Mouse (Mus musculus): ENCODE data around the gene Tlx2.

Gene Tlx2

DNA sequence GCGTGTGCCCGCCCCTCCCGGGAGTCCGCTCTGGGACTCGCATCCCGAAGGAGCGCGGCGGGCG is at the start of gene Tlx2:
Gene Tlx2, minus strand, starts transcription at position 47 of the 64 bp plus-strand sequence.
- in situ Hi-C loops (cut with MboI) = loop anchor here (10.0 kb wide), 1 partner anchor 65 kb away; no protein-coding TSS in a partner anchor

DNA sequence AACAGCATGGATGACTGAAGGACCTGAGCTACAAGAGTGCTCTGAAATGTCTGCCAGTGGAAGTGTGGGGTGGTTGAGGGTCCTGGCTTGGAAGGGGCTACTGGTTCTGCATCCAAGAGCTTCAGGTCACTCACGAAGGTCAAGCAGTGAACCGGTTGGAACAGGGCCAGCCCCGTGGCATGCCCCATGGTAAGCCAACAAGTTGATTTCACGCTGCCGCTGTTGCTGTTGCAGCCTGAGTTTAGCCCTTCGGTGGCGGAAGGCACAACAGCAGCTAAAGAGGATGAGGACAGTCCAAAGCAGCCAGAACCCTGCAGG is 49.6 kb upstream of the Tlx2 start:
- in situ Hi-C loops (cut with MboI) = loop anchor here (5.0 kb wide), 1 partner anchor 43 kb away; no protein-coding TSS in a partner anchor

DNA sequence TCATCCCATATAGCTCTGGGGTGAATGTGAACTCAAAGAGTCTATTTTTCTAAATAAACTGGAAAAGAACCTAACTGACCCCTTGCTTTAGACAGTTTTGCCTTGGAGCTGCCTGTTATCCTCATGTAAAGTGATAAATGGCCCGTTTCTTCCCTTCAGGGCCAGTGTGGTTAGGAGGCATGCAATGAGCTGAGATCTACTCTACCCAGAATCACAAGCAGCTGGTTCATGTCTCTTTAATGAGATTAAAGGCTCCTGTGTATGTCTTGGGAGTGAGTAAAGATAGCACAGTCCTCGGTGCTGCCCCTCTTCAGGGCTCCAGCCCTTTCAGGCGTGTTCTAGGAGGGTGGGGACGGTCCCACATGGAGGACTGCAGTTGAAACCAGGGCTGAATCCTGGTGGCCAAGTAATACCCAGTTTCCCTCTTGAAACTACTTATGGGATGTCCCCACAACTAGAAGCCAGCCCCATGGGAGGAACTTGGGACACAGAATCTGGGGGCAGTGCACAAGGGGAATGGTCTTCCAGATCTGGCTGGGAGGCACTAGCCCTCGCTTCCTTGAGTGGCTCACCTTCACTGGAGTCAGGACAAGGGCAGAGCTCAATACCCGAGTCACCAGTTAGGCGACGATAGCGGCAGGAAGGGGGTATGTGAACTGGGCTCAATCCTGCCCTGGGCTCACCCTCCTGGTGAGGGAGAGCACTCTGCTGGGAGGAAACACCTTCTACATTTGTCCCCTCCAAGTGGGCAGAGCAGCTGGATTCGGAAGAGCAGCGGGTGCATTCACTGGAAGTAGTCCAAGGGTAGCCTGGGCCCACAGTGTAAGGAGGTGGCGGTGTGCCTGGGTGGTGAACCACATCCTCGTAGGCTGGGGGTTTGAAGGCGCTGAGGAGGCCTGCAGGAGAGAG is 49.0 kb upstream of the Tlx2 start:
- in situ Hi-C loops (cut with MboI) = no loop called here

DNA sequence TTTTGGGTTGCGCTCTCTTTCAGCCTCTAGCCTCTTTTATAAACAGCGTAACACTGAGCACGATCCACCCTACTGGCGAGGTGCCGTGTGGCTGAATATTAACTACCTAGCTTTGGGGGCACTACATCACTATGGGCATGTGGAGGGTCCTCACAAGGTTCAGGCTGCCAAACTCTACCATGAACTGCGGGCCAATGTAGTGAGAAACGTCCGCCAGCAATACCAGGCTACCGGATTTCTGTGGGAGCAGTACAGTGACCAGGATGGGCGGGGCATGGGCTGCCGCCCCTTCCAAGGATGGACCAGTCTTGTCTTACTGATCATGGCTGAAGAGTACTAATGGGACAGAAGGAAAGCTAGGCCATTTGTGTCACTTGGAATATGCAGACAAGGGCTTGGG is 48.3 kb upstream of the Tlx2 start:
- in situ Hi-C loops (cut with MboI) = no loop called here

DNA sequence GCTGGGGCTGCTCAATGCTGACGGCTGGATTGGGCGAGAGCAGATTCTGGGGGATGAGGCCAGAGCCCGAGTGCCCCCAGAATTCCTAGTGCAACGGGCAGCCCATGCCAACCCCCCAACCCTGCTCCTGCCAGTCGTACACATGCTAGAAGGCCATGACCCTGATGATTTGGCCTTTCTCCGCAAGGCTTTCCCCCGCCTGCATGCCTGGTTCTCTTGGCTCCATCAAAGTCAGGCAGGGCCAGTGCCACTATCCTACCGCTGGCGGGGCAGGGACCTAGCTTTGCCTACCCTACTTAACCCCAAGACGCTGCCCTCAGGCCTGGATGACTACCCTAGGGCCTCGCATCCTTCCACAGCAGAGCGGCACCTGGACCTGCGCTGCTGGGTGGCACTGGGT is 47.5 kb upstream of the Tlx2 start:
- in situ Hi-C loops (cut with MboI) = no loop called here

DNA sequence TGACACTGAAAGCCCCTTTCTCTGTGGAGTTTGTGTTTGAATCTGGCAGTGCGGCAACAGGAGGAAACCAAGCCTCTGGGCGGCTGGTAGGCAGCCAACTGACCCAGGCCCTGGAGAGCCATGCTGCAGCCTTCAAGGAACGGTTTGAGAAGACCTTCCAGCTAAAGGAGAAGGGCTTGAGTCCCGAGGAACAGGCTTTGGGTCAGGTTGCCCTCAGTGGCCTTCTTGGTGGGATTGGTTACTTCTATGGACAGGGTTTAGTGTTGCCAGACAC is 47.0 kb upstream of the Tlx2 start:
- in situ Hi-C loops (cut with MboI) = no loop called here

DNA sequence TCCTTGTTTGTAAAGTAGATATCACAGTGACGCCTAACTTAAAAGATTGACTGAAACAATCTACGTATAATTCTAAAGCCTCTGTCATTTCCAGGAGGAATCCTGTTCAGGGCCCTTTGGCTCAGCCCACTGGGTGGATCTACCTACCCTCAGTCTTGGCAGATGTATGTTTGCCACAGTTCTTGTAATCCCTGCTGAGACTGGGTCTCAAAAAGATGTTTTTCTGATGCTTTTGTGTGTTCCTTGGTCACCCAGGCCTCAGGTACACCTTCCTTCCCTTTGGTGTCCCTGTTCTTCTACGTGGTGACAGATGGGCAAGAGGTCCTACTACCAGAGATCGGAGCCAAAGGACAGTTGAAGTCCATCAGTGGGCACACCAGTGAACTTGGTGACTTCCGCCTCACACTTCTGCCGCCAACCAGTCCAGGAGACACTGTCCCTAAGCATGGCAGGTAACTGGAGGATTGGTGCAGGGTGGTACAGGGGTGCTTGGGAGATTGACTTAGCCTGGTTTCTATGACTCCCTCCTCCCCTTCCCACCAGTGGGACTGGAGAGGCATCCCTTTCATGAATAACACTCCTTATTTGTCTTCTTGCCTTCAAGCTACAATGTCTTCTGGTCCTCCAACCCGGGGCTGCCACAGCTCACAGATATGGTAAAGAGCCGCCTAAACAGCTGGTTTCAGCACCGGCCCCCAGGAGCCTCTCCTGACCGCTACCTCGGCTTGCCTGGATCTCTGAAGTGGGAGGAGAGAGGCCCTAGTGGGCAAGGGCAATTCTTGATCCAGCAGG is 46.5 kb upstream of the Tlx2 start:
- in situ Hi-C loops (cut with MboI) = no loop called here

DNA sequence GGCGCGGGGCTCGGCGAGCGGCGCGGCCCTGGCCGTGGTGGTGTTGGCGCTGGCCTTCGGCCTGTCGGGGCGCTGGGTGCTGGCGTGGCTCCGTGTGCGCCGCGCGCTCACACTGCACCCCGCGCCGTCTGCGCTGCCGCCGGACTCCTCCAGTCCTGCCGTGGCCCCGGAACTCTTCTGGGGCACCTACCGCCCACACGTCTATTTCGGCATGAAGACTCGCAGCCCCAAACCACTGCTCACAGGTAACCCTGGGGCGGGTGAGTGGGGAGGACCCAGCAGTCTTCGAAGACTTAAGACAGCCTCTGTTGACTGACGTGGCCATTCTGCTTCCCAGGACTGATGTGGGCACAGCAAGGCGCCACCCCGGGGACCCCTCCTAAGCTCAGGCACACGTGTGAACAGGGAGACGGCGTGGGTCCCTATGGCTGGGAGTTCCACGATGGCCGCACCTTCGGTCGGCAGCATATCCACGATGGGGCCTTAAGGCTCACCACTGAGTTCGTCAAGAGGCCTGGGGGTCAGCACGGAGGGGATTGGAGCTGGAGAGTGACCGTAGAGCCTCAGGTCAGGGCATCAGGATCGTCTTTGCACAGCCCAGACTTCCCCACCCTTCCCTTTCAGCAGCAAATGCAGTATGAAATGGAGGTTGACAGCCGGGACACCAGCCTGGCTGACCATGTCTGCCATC is 45.7 kb upstream of the Tlx2 start:
- in situ Hi-C loops (cut with MboI) = no loop called here

DNA sequence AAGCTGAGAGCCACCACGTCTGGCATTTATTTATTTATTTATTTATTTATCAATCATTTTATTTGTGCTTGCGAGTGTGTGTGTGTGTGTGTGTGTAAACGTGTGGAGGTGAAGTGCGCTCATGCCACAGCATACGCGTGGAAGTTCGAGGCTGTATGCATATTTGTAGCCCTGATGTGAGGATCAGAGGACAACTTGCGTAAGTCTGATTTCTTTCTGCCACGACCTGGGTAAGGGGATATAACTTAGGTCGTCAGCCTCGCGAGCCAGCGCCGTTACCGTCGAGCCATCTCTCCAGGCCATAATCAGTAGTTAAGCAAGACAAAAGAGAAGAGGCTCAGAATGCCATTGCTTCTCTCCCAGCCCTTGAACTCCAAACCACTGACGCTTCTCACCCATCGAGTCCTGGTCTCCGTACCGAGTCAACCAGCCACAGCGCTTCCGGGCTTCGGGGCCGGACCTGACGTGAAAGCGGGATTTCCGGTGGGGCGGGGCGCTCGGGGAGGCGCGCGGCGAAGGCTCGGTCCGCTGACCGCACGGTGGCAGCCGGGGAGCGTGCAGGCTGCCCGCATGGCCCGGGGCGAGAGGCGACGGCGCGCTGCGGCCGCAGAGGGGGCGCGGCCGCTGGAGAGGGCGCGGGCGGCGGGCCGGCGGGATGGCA is 45.0 kb upstream of the Tlx2 start, which contains the start of gene Mogs:
Gene Mogs, plus strand, starts transcription at position 486 of the 661 bp plus-strand sequence.
- in situ Hi-C loops (cut with MboI) = no loop called here

DNA sequence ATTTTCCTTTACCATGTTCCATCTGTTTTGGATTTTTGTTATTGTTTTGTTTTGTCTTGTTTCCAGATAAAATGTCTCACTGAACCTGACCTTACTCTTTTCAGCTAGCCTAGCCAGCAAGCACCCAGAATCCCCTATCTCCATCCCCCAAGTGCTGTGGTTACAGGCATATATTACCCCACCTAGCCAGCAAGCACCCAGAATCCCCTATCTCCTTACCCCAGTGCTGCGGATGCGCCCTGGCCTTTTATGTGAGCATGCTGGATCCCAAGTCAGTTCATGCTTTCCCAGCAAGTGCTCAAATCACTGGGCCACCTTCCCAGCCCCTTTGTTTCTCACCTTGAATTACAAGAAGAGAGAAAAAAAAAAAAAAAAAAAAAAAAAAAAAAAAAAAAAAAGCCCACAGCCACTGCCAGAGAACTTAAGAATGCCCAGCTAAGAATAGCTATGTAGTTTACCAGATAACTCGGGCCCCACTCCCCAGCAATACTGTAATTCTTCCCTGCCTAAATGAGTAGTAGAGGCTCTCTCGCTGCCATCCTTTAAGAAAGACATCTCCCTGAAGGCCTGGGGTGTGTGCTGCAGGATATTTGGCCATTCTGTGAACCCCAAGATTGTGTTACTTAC is 41.5 kb upstream of the Tlx2 start:
- in situ Hi-C loops (cut with MboI) = no loop called here

DNA sequence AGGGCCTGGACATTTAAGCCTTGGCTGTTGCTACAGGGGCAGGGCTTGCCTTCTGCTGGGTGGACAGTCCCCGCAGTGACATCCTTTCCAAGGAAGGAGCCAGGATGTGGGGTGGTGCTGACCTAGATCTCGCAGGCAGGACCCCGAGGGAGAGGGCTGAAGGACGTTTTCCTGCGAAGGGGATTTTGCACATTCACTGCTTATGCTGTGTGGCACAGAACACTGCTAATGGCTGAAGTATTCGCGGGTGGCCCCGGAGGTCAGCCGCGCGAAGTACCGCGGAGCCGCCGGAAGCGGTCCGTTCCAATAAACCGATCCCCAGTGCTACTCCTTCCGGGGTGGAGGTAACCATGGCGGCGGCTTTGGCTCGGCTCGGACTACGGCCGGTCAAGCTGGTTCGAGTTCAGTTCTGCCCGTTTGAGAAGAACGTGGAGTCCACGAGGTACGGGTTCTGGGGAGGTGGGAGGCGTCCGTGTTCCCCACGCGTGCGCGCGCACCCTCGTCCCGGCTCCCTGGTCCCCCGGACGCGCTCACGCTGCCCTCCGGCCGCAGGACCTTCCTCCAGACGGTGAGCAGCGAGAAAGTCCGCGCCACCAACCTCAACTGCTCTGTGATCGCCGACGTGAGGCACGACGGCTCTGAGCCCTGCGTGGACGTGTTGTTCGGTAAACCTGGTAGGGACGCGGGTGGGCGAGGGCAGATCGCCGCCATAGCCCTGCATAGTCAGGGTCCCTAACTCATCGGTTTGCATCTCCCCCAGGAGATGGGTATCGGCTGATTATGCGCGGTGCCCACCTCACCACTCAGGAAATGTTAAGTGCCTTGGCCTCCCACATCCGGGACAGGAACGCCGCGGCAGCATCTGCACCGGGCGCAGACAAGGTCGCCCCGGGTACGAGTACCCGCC is 38.9 kb upstream of the Tlx2 start, which contains the start of gene Mrpl53:
Gene Mrpl53, plus strand, starts transcription at position 279 of the 907 bp plus-strand sequence.
- in situ Hi-C loops (cut with MboI) = no loop called here

DNA sequence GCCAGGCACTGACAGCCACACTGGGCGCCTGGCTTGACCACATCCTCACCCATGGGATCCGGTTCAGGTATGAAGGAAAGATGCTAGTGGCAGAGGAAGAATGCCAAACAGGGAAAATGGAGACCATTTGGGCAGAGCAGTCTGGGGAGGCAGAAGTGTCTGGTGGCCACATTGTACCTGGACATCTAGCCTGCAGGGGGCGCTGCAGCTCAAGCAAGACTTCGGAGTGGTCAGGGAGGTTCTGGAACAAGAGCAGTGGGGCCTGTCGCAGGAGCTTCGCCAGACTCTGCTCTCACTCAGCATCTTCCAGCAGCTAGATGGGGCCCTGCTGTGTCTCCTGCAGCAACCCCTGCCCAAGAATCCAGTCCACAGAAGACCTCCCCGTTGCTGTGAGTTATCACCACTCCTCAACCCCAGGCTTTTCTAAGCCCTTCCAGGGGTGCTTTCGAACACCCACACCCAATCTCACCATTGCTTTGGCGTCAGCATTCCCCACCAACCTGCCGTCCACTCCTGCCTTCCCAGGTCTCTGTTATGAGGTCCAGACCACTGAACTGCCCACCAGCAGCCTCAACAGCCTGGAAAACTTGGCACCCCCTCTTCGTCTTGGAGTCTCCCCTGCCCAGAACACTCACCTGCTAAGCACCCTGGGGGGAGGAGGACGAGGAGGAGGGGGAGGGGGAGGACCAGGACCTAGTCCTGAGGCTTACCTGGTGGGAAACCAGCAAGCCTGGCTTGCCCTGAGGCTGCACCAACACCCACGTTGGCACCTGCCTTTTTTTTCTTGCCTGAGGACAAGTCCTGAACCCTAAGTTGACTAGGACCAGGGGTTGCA is 37.7 kb upstream of the Tlx2 start:
- in situ Hi-C loops (cut with MboI) = no loop called here

DNA sequence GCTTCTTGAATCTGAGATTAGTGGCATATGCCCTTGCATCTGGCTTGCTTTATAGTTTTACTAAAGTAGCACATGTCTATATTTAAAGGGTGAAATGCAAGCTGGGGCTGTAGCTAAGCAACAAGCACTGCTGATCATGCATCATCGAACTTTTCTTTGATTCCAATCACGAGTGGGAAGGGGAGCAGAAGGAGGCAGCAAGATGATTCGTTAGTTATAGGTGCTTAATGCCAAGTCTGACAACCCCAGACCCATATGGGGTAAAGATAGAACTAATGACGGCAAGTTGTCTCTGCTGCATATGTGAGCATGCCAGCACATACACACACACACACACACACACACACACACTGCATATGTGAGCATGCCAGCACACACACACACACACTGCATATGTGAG is 34.1 kb upstream of the Tlx2 start:
- in situ Hi-C loops (cut with MboI) = no loop called here

DNA sequence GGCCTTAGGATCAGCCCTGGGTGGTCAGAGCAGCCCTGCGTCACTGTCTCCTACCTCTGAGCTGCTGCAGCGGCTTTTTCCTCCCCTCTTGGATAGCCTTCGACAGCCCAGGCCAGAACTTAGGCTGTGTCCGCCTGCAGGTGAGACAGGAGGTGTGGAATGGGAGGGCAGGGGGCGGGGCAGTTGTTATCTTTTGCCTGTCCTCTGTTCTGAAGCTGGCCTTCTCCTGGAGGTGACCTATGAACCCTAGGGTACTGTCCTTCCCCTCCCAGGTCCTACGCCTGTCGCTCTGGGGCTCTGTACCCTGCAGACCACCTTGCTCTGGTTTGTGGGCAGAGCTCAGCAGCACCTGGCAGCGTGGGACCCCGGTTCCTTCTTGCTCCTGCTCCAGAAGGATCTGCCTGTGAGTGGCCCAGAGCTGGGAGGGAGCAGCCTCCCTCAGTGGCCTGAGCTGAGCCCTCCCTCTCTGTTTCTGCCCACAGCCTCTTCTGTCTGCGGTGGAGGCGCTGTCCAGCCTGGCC is 33.1 kb upstream of the Tlx2 start:
- in situ Hi-C loops (cut with MboI) = no loop called here

DNA sequence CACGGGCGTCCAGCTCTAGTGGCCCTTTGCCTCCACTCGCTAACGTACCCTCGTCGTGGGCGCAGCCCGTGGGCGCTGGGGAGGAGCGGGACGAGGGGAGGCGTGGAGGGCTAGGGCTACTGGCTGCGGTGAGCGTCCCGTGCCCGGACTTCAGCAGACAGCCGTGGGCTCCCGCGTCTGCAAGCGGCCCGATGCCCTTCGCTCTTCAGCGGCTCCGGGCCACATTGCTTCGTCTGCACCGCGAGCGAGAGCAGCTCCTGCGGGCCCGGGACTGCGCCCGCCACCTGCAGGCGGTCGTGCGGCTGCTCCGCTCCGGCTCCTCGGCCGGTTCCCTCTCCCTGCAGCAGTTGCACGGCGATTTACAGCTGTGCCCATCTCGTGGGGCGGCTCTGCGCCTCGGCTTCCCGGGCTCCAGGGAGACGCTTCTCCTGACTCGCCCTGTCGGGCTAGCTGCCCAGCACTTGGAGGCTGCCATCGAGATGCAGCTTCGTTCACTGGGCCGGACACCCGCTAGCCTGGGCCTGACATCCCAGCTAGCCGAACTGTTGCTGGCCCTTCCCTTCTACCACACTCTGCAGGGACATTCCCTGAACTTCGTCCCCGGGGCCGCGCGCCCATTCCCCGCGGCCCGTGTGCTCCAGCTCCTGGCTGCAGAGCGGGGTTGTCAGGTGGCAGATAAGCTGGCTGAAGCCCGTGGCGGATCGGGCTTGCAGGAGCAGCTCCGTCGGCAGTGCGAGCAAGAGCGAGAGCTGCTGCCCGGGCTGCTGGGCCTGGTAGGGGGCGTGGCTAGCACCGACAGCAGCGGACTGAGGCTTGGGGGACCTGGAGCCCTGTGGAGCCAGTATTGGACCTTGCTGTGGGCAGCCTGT is 31.8 kb upstream of the Tlx2 start:
- in situ Hi-C loops (cut with MboI) = no loop called here

DNA sequence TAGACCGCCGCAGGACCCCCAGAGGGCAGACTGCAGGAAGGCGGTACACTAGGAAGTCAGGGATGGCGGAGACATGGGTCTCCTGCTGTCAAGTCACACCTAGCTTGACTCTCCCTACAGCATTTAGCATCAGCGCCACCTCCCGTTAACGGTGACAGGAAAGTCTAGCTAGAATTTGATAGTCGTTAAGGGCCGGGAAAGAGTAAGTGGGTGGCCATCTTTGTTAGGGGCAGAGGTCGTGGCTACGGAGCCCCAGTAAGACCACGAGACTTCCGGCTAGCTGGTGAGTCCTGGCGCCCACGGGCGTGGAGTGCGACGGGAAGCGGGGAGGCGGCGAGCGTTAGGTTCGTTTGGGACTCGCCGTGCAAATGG is 31.2 kb upstream of the Tlx2 start, which contains the start of the genes Ccdc142 and Gm42688:
Gene Ccdc142, plus strand, starts transcription at position 286 of the 372 bp plus-strand sequence.
Gene Gm42688, plus strand, starts transcription at position 302 of the 372 bp plus-strand sequence.
- in situ Hi-C loops (cut with MboI) = no loop called here

DNA sequence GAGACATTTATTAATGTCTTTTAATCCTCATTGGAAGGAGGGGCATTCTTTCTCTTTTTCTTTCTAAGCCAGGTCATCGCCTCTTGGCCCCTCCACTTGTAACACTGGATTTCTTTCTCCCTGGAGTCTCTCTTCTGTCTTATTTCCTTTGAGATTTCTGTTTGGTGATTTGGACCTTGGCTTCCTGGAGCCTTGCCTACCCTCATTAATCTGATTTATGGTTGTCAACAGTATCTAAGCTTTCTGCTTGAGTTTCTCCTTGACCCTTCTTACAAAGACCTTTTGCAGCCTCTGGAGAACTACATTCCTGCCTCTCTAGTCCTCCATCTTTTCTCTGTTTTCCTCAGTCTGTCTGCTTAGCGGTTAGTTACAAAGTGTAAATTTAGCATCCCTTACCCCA is 28.3 kb upstream of the Tlx2 start:
- in situ Hi-C loops (cut with MboI) = no loop called here

DNA sequence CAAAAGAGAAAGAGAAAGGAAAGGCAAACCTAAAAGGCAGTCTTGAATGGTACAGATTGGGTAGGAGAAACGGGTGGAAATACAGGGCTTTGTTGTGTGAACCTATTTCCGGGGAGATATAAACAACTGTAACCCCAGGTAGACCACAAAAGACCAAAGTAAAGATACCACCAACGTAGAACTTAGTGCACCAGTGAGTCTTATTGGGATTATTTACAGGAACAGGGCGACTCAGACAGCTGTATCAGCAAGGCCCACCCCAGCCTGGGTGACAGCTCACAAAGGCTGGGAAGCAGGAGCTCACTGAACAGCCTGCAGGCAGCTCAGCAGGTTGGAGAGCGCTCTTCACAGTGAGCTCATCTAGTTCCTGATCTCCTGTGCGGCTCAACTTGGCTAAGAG is 25.9 kb upstream of the Tlx2 start:
- in situ Hi-C loops (cut with MboI) = no loop called here

All from mature B cell (primary cell).